Mouse (Mus musculus) layer of hippocampus, adult 18-20 months (tissue): ENCODE data around the gene Clec16a. TPM values are rescaled to one million over a fixed set of nuclear protein-coding genes. Genes with fewer than 3 reads are reported as not detected.
A peak's percentile ranks its signal among the peaks of the same experiment; 100 is the strongest.

Experiments
- DNase-seq, 2 experiments: peaks; one replicate each; pipeline ENCODE4 v3.0.0; 2022; ENCODE audit warnings: low spot score in 2 of 2
- total RNA-seq, 2 experiments: library from RNA; stranded (reverse); gene quantifications; 2 replicates each; pipeline ENCODE4 v1.2.3; 2021

Gene Clec16a
- total RNA-seq, 2 experiments from 2014 or later = 93.0 to 95.7 TPM

- peak; percentile 64 to 81 for DNase-seq
Observed at GRCm38 (mm10) chr16:10784793-10785370, 239.7 kb downstream of the Clec16a start.

GRCm38 (mm10) chr16:10785371-10786231 lies 240.5 kb downstream of the Clec16a start, which contains the start of gene Socs1:
TSS of gene Socs1 (minus strand) at chr16:10785536.
- DNase-seq = peak; percentile 56 to 72

- peak; percentile 70 to 91 for DNase-seq
Observed at GRCm38 (mm10) chr16:10786288-10786687, 241.1 kb downstream of the Clec16a start.

GRCm38 (mm10) chr16:10786782-10787547 lies 241.8 kb downstream of the Clec16a start:
- no peak for DNase-seq

GRCm38 (mm10) chr16:10787548-10788058 lies 242.5 kb downstream of the Clec16a start:
- DNase-seq = no peak

- no peak for DNase-seq
Observed at GRCm38 (mm10) chr16:10788271-10788670, 243.1 kb downstream of the Clec16a start, which contains the start of gene Tnp2. TSS of gene Tnp2 (minus strand) at chr16:10788660.

GRCm38 (mm10) chr16:10788866-10789265 lies 243.7 kb downstream of the Clec16a start:
- no peak for DNase-seq

GRCm38 (mm10) chr16:10790702-10791101 lies 245.6 kb downstream of the Clec16a start, which contains the start of gene Prm3:
TSS of gene Prm3 (minus strand) at chr16:10790914.
- DNase-seq = no peak

Other genes with a start within 250 kb of the Clec16a start
- gene Emp2, start 231.4 kb upstream of the Clec16a start, total RNA-seq = 10 to 100 TPM; 14.7 to 15.5 TPM
- gene Tekt5, start 149.8 kb upstream of the Clec16a start, total RNA-seq = 1 to 10 TPM; 6.3 to 9.6 TPM
- gene Nubp1, start 133.4 kb upstream of the Clec16a start, total RNA-seq = 10 to 100 TPM; 14.2 to 16.1 TPM
- gene Tvp23a, start 98.0 kb upstream of the Clec16a start, total RNA-seq = 10 to 100 TPM; 22.0 to 25.6 TPM
- under 1 TPM in 1 of 2 experiments, not detected in 1; 0.08 TPM for gene Ciita, start 65.3 kb upstream of the Clec16a start, total RNA-seq
- gene Dexi, start 2.3 kb upstream of the Clec16a start, total RNA-seq = 10 to 100 TPM; 62.8 to 67.7 TPM
- under 1 TPM; 0.71 to 0.82 TPM for gene Socs1, start 240.2 kb downstream of the Clec16a start, total RNA-seq
- not detected for gene Tnp2, start 243.3 kb downstream of the Clec16a start, total RNA-seq
- not detected for gene Prm3, start 245.6 kb downstream of the Clec16a start, total RNA-seq